Mouse (Mus musculus) hindbrain, postnatal 0 days (tissue): ENCODE measurements around the gene Tesk1. TPM values are rescaled to one million over a fixed set of nuclear protein-coding genes. Genes with fewer than 3 reads are reported as not detected.

Source experiments
- ATAC-seq: fragments of 200-750 bp; cut with Nextera tagmentation; 2 replicates; pipeline ENCODE4 v1.8.0; 2017; ENCODE audit warnings: mild to moderate bottlenecking, moderate TSS enrichment, moderate library complexity
- DNase-seq: peaks from one replicate; pipeline ENCODE4 v3.0.0-alpha.2; 2015; ENCODE audit warnings: low spot score
- H3K27ac ChIP-seq: fragments of 300-500 bp; sonication (generic); 2 replicates; pipeline ENCODE4 v1.5.1; 2014; ENCODE audit warnings: mild to moderate bottlenecking
- H3K27me3 ChIP-seq: fragments of 300-500 bp; sonication (generic); 2 replicates; pipeline ENCODE4 v1.6.1; 2014; ENCODE audit warnings: low read length, mixed read lengths; ENCODE audit not compliant: insufficient read depth
- H3K36me3 ChIP-seq: fragments of 300-500 bp; sonication (generic); 2 replicates; pipeline ENCODE4 v1.6.1; 2014; ENCODE audit warnings: low read length, mixed read lengths; ENCODE audit not compliant: insufficient read depth
- H3K4me1 ChIP-seq: fragments of 300-500 bp; sonication (generic); 2 replicates; pipeline ENCODE4 v1.6.1; 2014; ENCODE audit warnings: antibody characterized with exemption, low read length, mixed read lengths; ENCODE audit not compliant: insufficient read depth
- H3K4me2 ChIP-seq: fragments of 300-500 bp; sonication (generic); 2 replicates; pipeline ENCODE4 v1.6.1; 2014; ENCODE audit warnings: low read depth, mild to moderate bottlenecking, low read length, moderate library complexity, mixed read lengths
- H3K4me3 ChIP-seq: fragments of 300-500 bp; sonication (generic); 2 replicates; pipeline ENCODE4 v1.5.1; 2014; ENCODE audit warnings: low read length
- H3K9ac ChIP-seq: fragments of 300-500 bp; sonication (generic); replicated peaks from 2 replicates; pipeline ENCODE4 v1.6.1; 2014; ENCODE audit warnings: mild to moderate bottlenecking, low read length, moderate library complexity, mixed read lengths
- H3K9me3 ChIP-seq: fragments of 300-500 bp; sonication (generic); 2 replicates; pipeline ENCODE4 v1.6.1; 2016; ENCODE audit warnings: low read length, mixed read lengths
- CTCF ChIP-seq: IDR thresholded peaks from 2 replicates; pipeline ENCODE4 v1.5.1; 2016; ENCODE audit warnings: antibody characterized with exemption, control low read depth, low read depth
- WGBS: fragments of 180-500 bp; shearing (Covaris S2); extraction: QIAGEN DNeasy Blood & Tissue Kit; methylation state at CpG from one replicate; pipeline ENCODE4 v1.1.7; 2014; 5-methylcytosine and 5-hydroxymethylcytosine counted together
- polyA plus RNA-seq: library from polyadenylated mRNA; unstranded; fragments of >200 nt; fragmentation: Nextera tagmentation; extraction: Ambion mirVana; gene quantifications from 2 replicates; pipeline ENCODE4 v1.2.1, GENCODE M21; 2015
- total RNA-seq: library from RNA; depleted of rRNA; stranded (reverse); fragments of >200 nt; gene quantifications from 2 replicates; pipeline ENCODE4 v1.2.3, GENCODE M21; 2014; rRNA removed

Gene Tesk1
- total and polyA plus RNA-seq, 2 experiments from 2014 or later, result 17.8 to 171 TPM

DNA sequence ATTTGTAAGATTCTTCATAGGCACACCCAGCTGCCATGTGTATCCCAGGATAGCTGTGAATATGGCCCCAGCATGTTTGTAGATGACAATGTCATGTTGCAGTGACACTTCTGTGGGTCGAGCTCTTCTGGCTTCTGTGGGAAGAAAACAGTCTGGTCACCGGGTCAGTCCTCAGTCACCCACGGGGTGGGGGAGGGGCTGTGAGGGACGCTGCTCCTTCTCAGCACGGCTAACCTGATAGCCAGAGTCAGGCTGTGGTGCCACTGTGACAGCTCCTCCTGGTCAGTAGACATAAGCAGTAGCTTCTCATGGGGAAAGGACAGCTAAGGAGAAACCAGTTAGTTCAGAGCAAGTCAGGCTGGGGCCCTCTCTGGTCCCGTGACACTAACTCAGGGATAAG is 54.8 kb downstream of the Tesk1 start:
- Histone ChIP-seq H3K27ac (no peak overlapping the region), H3K9me3 (no peaks in the 10 kb centered on the region), H3K4me1 (peaks cover 4% of the 10 kb centered on the region), H3K36me3 (no peaks in the 10 kb centered on the region; the same call in 1 of the 2 replicates), H3K4me3 (no peak overlapping the region), H3K4me2 (no peak overlapping the region), H3K9ac (no peak overlapping the region), H3K27me3 (no peaks in the 10 kb centered on the region)
- ATAC-seq, result no peak
- no peak for DNase-seq
- WGBS, result 64% methylated on average over 6 of the region's 6 CpGs
- no peak for TF ChIP-seq CTCF

DNA sequence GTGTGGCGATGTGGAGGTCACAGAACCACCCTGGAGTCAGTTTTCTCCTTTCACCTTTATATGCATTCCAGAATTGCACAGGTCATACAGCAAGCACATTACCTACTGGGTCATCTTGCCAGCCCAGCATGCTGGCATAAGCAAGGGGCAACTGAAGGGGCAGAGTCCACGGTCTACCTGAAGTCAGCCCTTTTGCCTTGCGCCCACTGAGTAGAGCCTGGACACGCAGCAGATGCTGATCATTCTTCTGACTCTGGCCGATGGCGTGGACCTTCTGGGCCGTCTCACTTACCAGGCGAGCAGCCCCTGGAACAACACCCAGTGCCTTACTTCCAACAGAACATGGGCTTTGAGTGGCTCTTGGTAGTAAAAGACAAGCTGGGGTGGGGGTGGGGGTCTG is 55.7 kb downstream of the Tesk1 start:
- H3K9ac ChIP-seq, result no peak overlapping the region
- H3K4me2 ChIP-seq, result no peak overlapping the region
- H3K4me3 ChIP-seq, result no peak overlapping the region
- ATAC-seq (no peak), DNase-seq (no peak)
- no peak overlapping the region for H3K27ac ChIP-seq
- H3K9me3 ChIP-seq, result no peaks in the 10 kb centered on the region
- no peaks in the 10 kb centered on the region for H3K27me3 ChIP-seq
- H3K36me3 ChIP-seq, result no peaks in the 10 kb centered on the region; the same call in 1 of the 2 replicates
- peaks cover 4% of the 10 kb centered on the region for H3K4me1 ChIP-seq
- WGBS, result 93% methylated on average over 8 of the region's 8 CpGs
- TF ChIP-seq CTCF, result no peak

Other genes starting within 250 kb of the Tesk1 start
- 0.32 and 2.4 TPM in 2 replicates for gene Atp8b5, start 174.8 kb upstream of the Tesk1 start, total RNA-seq
- 0.44 and 0.54 TPM in 2 replicates for gene Atp8b5, start 174.8 kb upstream of the Tesk1 start, polyA plus RNA-seq
- 151 and 189 TPM in 2 replicates for gene Rusc2, start 60.0 kb upstream of the Tesk1 start, total RNA-seq
- gene Rusc2, start 60.0 kb upstream of the Tesk1 start, polyA plus RNA-seq, result 51.3 and 63.8 TPM in 2 replicates
- 0.61 and 1.4 TPM in 2 replicates for gene Fam166b, start 12.8 kb upstream of the Tesk1 start, total RNA-seq
- 1.6 TPM in 2 replicates for gene Fam166b, start 12.8 kb upstream of the Tesk1 start, polyA plus RNA-seq
- gene Cd72, start 12.7 kb downstream of the Tesk1 start, total RNA-seq, result not detected in 2 replicates
- 4.4 and 4.7 TPM in 2 replicates for gene Cd72, start 12.7 kb downstream of the Tesk1 start, polyA plus RNA-seq
- gene Sit1, start 41.8 kb downstream of the Tesk1 start, total RNA-seq, result 0.90 TPM in 1 of 2 replicates, not detected in the other
- not detected in 2 replicates for gene Sit1, start 41.8 kb downstream of the Tesk1 start, polyA plus RNA-seq
- 36.6 and 89.9 TPM in 2 replicates for gene Ccdc107, start 51.0 kb downstream of the Tesk1 start, total RNA-seq
- 104 and 108 TPM in 2 replicates for gene Ccdc107, start 51.0 kb downstream of the Tesk1 start, polyA plus RNA-seq
- gene Arhgef39, start 57.8 kb downstream of the Tesk1 start, total RNA-seq, result 6.9 and 20.6 TPM in 2 replicates
- 4.5 and 8.0 TPM in 2 replicates for gene Arhgef39, start 57.8 kb downstream of the Tesk1 start, polyA plus RNA-seq
- gene Car9, start 65.0 kb downstream of the Tesk1 start, total RNA-seq, result 0.26 TPM in 1 of 2 replicates, not detected in the other
- 0.50 and 1.1 TPM in 2 replicates for gene Car9, start 65.0 kb downstream of the Tesk1 start, polyA plus RNA-seq
- 2.4 and 5.9 TPM in 2 replicates for gene Tpm2, start 81.8 kb downstream of the Tesk1 start, total RNA-seq
- 7.7 and 9.4 TPM in 2 replicates for gene Tpm2, start 81.8 kb downstream of the Tesk1 start, polyA plus RNA-seq
- 40.1 and 75.9 TPM in 2 replicates for gene Creb3, start 120.4 kb downstream of the Tesk1 start, total RNA-seq
- gene Creb3, start 120.4 kb downstream of the Tesk1 start, polyA plus RNA-seq, result 77.9 and 82.8 TPM in 2 replicates
- gene Tln1, start 120.8 kb downstream of the Tesk1 start, total RNA-seq, result 43.0 and 51.0 TPM in 2 replicates
- gene Tln1, start 120.8 kb downstream of the Tesk1 start, polyA plus RNA-seq, result 69.9 and 70.3 TPM in 2 replicates
- gene Rgp1, start 136.8 kb downstream of the Tesk1 start, total RNA-seq, result 18.9 and 31.2 TPM in 2 replicates
- 11.5 and 13.5 TPM in 2 replicates for gene Rgp1, start 136.8 kb downstream of the Tesk1 start, polyA plus RNA-seq
- gene Gba2, start 136.9 kb downstream of the Tesk1 start, total RNA-seq, result 34.0 and 36.3 TPM in 2 replicates
- gene Gba2, start 136.9 kb downstream of the Tesk1 start, polyA plus RNA-seq, result 45.4 and 47.6 TPM in 2 replicates
- gene Msmp, start 142.6 kb downstream of the Tesk1 start, total RNA-seq, result not detected in 2 replicates
- gene Msmp, start 142.6 kb downstream of the Tesk1 start, polyA plus RNA-seq, result 1.2 and 1.9 TPM in 2 replicates
- 25.0 and 41.3 TPM in 2 replicates for gene Npr2, start 190.0 kb downstream of the Tesk1 start, total RNA-seq
- 8.8 and 8.9 TPM in 2 replicates for gene Npr2, start 190.0 kb downstream of the Tesk1 start, polyA plus RNA-seq
- gene Spag8, start 211.7 kb downstream of the Tesk1 start, total RNA-seq, result 6.8 and 17.0 TPM in 2 replicates
- gene Spag8, start 211.7 kb downstream of the Tesk1 start, polyA plus RNA-seq, result 7.8 and 8.2 TPM in 2 replicates
- 86.8 and 131 TPM in 2 replicates for gene Hint2, start 214.5 kb downstream of the Tesk1 start, total RNA-seq
- 98.7 and 107 TPM in 2 replicates for gene Hint2, start 214.5 kb downstream of the Tesk1 start, polyA plus RNA-seq
- 25.3 and 31.6 TPM in 2 replicates for gene Tmem8b, start 227.0 kb downstream of the Tesk1 start, total RNA-seq
- gene Tmem8b, start 227.0 kb downstream of the Tesk1 start, polyA plus RNA-seq, result 10.3 and 11.4 TPM in 2 replicates
- gene Fam221b, start 227.2 kb downstream of the Tesk1 start, total RNA-seq, result not detected in 2 replicates
- 1.4 and 1.6 TPM in 2 replicates for gene Fam221b, start 227.2 kb downstream of the Tesk1 start, polyA plus RNA-seq